Mouse (Mus musculus) layer of hippocampus, adult 18-20 months (tissue): ENCODE measurements around the gene Nfyc. TPM values are rescaled to one million over a fixed set of nuclear protein-coding genes. Genes with fewer than 3 reads are reported as not detected.

Source experiments
- DNase-seq, 2 experiments: peaks; one replicate each; pipeline ENCODE4 v3.0.0; 2022; ENCODE audit warnings: low spot score in 2 of 2
- microRNA-seq, 2 experiments: library from miRNA; unstranded; fragments of <30 nt; microRNA quantifications; one replicate each; pipeline ENCODE4 v1.2.0; 2021
- total RNA-seq, 2 experiments: library from RNA; stranded (reverse); gene quantifications; 2 replicates each; pipeline ENCODE4 v1.2.3; 2021

Nfyc gene
- total RNA-seq, 2 experiments from 2014 or later: 44.8 to 46.5 TPM

DNA sequence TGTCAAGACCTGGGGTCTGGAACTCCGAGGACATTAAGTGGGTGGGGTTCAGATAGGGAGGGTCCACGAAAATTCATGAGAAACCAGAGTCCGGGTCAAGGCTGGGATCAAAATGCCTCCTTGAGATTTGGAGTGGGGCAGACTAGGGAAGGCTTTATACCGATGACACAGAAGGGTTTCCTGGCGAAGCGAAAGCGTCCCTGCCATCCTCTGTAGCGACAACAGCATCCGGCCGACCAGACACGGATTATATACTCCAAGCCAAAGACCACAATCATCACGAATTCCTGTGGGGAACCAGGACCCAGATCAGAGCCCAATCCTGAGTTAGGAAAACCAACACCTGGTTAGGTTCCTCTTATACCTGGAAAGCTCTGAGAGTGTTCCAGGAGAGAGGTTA, 114.6 kb downstream of the Nfyc start:
- no peak for DNase-seq

DNA sequence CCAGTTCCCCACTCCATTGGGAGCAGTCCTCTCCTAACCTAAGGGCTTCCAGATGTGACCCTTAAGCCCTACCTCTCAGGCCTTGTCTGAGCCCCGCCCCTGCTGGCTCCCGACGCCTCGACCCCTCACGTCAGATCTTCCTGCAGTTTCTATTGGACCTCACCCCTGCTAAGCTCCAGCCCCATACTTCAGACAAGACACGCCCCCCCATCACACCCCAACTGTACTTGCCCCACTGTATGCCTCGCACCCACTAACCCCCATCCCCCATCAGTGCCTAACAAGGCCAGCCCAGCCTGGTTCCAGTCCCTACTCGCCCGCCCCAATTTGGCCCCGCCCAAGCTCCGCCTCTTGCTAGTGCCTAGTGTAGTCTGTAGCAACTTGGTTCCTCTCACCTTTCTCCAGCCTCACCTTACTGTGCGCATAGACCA, 115.2 kb downstream of the Nfyc start:
- no peak for DNase-seq

- peak in 1 of 2 experiments; percentile 24 for DNase-seq
Observed at GRCm38 (mm10) chr4:120713856-120714497, 117.4 kb downstream of the Nfyc start.

GRCm38 (mm10) chr4:120713021-120713420, 118.4 kb downstream of the Nfyc start:
- DNase-seq: no peak

GRCm38 (mm10) chr4:120712236-120712635, 119.1 kb downstream of the Nfyc start:
- no peak for DNase-seq

Small RNA genes lying within 50 kb of the gene (microRNA-seq; reads per million reads assigned to microRNA genes)
- gene Gm23936: 0 reads per million in 2 experiments
- gene Mir30c-1: 145 to 158 reads per million in 2 experiments
- 0 reads per million in 2 experiments for gene Mir30e
- 0 reads per million in 2 experiments for gene Mir30f

Other genes starting within 250 kb of the Nfyc start
- gene Gm8439, start 242.8 kb downstream of the Nfyc start, total RNA-seq: not detected
- 1 to 10 TPM; 1.4 to 1.7 TPM for gene Cited4, start 165.0 kb downstream of the Nfyc start, total RNA-seq
- gene Kcnq4, start 83.0 kb downstream of the Nfyc start, total RNA-seq: 1 to 10 TPM; 3.7 to 4.4 TPM
- gene Rims3, start 23.2 kb upstream of the Nfyc start, total RNA-seq: 10 to 100 TPM; 32.7 to 33.3 TPM
- gene Exo5, start 93.4 kb upstream of the Nfyc start, total RNA-seq: 10 to 100 TPM; 10.1 to 11.8 TPM
- gene Zfp69, start 120.1 kb upstream of the Nfyc start, total RNA-seq: 1 to 10 TPM; 1.5 to 1.9 TPM
- 100 to 1,000 TPM; 162 TPM for gene Smap2, start 185.7 kb upstream of the Nfyc start, total RNA-seq
- gene Col9a2, start 207.8 kb upstream of the Nfyc start, total RNA-seq: 1 to 10 TPM; 2.2 to 3.6 TPM